In genomic region chr4:148040933-148041610, GRCm38 (mm10) we compare ENCODE assay signal across 8 mouse cellular contexts. TPM values are rescaled to one million over a fixed set of nuclear protein-coding genes. Genes with fewer than 3 reads are reported as not detected.
DNase-seq lines count a peak whose midpoint lies in the region; ATAC-seq and TF ChIP-seq lines count a peak whose summit lies in the region.

No protein-coding gene starts in this region.

- no peak for TF ChIP-seq CTCF in intestine, postnatal 0 days (IDR thresholded peaks at IDR 0.05; ENCODE audit: low read depth)
- no peak for TF ChIP-seq CTCF in liver, postnatal 0 days (IDR thresholded peaks at IDR 0.05; ENCODE audit: low read depth)

- under 1% methylated on average over 19 of the region's 19 CpGs for WGBS in intestine, postnatal 0 days
- 10% methylated on average over 19 of the region's 19 CpGs for WGBS in liver, postnatal 0 days (ENCODE audit: insufficient replicate concordance)
- WGBS in neural tube, embryonic 14.5 days: 3% methylated on average over 19 of the region's 19 CpGs

- peaks cover 15% of the 10 kb centered on the region; the same call in 1 of the 2 replicates for H3K4me1 ChIP-seq in intestine, postnatal 0 days (replicated peaks; ENCODE audit: control insufficient read depth, insufficient read depth, low read length)
- H3K4me1 ChIP-seq in liver, postnatal 0 days (ENCODE audit: insufficient read depth): peaks cover 57% of the 10 kb centered on the region
- H3K4me1 ChIP-seq in neural tube, embryonic 14.5 days (ENCODE audit: control insufficient read depth, insufficient read depth, low read length): peaks cover 28% of the 10 kb centered on the region

- H3K27ac ChIP-seq in intestine, postnatal 0 days (ENCODE audit: low read depth, low read length): peak overlapping the region; percentile 62
- H3K27ac ChIP-seq in liver, postnatal 0 days (ENCODE audit: low read depth): peak overlapping the region; percentile 90
- H3K27ac ChIP-seq in neural tube, embryonic 14.5 days (ENCODE audit: low read depth, low read length): peak overlapping the region; percentile 55

- no peaks in the 10 kb centered on the region for H3K27me3 ChIP-seq in intestine, postnatal 0 days (replicated peaks; ENCODE audit: control insufficient read depth, insufficient read depth, low read length)
- H3K27me3 ChIP-seq in liver, postnatal 0 days (ENCODE audit: insufficient read depth, low read length): no peaks in the 10 kb centered on the region
- no peaks in the 10 kb centered on the region for H3K27me3 ChIP-seq in neural tube, embryonic 14.5 days (ENCODE audit: control insufficient read depth, insufficient read depth, low read length)

- ATAC-seq in granulocyte monocyte progenitor cell, adult 5-6 weeks (replicated peaks; ENCODE audit: poor library complexity, severe bottlenecking): peak; percentile 28
- peak; percentile 39 for ATAC-seq in intestine, postnatal 0 days
- no peak for ATAC-seq in liver, postnatal 0 days
- peak; percentile 11 for ATAC-seq in neural tube, embryonic 14.5 days (ENCODE audit: low read depth)

- H3K36me3 ChIP-seq in intestine, postnatal 0 days (ENCODE audit: control insufficient read depth, insufficient read depth): peaks cover 19% of the 10 kb centered on the region
- H3K36me3 ChIP-seq in liver, postnatal 0 days (replicated peaks; ENCODE audit: insufficient read depth, low read length): peaks cover 15% of the 10 kb centered on the region
- no peaks in the 10 kb centered on the region; the same call in 1 of the 2 replicates for H3K36me3 ChIP-seq in neural tube, embryonic 14.5 days (ENCODE audit: control insufficient read depth, insufficient read depth, low read length)

- peak overlapping the region; percentile 92 for H3K4me2 ChIP-seq in intestine, postnatal 0 days (replicated peaks; ENCODE audit: low read depth)
- peak overlapping the region; percentile 95 for H3K4me2 ChIP-seq in liver, postnatal 0 days (ENCODE audit: low read depth, low read length)
- peak overlapping the region; percentile 68 for H3K4me2 ChIP-seq in neural tube, embryonic 14.5 days (ENCODE audit: low read depth, low read length)

- no peak for TF ChIP-seq EP300 in liver, postnatal 0 days (IDR thresholded peaks at IDR 0.05; ENCODE audit: low read depth)

- H3K4me3 ChIP-seq in intestine, postnatal 0 days (ENCODE audit: low read depth, low read length): peak overlapping the region; percentile 46
- H3K4me3 ChIP-seq in liver, postnatal 0 days (ENCODE audit: low read depth, low read length): peak overlapping the region; percentile 73
- H3K4me3 ChIP-seq in neural tube, embryonic 14.5 days (ENCODE audit: low read depth, low read length): peak overlapping the region; percentile 39

- peak; percentile 91 for DNase-seq in 3T3-L1 (ENCODE audit: low read depth, low spot score)
- peak; percentile 95 for DNase-seq in ZHBTc4 (ENCODE audit: low read depth, low spot score)
- DNase-seq in embryo, embryonic 10.5 days (ENCODE audit: low spot score): peak; percentile 91
- DNase-seq in liver, postnatal 0 days: peak; percentile 73
- DNase-seq in urinary bladder, postnatal 25 days (ENCODE audit: low spot score): peak; percentile 50

- H3K9ac ChIP-seq in intestine, postnatal 0 days (ENCODE audit: low read depth, low read length): peak overlapping the region; percentile 40; the same call in 1 of the 2 replicates
- H3K9ac ChIP-seq in liver, postnatal 0 days (replicated peaks): peak overlapping the region; percentile 81
- peak overlapping the region; percentile 51 for H3K9ac ChIP-seq in neural tube, embryonic 14.5 days (replicated peaks; ENCODE audit: low read depth, low read length)

- no peaks in the 10 kb centered on the region for H3K9me3 ChIP-seq in intestine, postnatal 0 days (ENCODE audit: control insufficient read depth)
- no peaks in the 10 kb centered on the region for H3K9me3 ChIP-seq in liver, postnatal 0 days (ENCODE audit: low read length)
- no peaks in the 10 kb centered on the region for H3K9me3 ChIP-seq in neural tube, embryonic 14.5 days (ENCODE audit: control insufficient read depth, low read length)

RNA-seq across cellular contexts. Expression of gene Mthfr, which starts 2.2 kb away (rescaled TPM):
- 5.4 and 7.6 TPM in 2 replicates for total RNA-seq in granulocyte monocyte progenitor cell, adult 5-6 weeks (2014; fragmentation: Nextera tagmentation)
- total RNA-seq in granulocyte monocyte progenitor cell, adult 5-6 weeks (2017): 2.7 and 9.0 TPM in 2 replicates
- 11.7 and 12.6 TPM in 2 replicates for polyA plus RNA-seq in intestine, postnatal 0 days (2015; fragmentation: Nextera tagmentation; extraction: Ambion mirVana)
- 3.7 and 4.5 TPM in 2 replicates for polyA plus RNA-seq in liver, postnatal 0 days (2015; fragmentation: Nextera tagmentation; extraction: Ambion mirVana)
- 16.5 and 20.3 TPM in 2 replicates for polyA plus RNA-seq in neural tube, embryonic 14.5 days (2014; fragmentation: Nextera tagmentation; extraction: Ambion mirVana)

RNA-seq across cellular contexts. Expression of gene Clcn6, which starts 2.5 kb away (rescaled TPM):
- 7.4 and 9.1 TPM in 2 replicates for total RNA-seq in granulocyte monocyte progenitor cell, adult 5-6 weeks (2014; fragmentation: Nextera tagmentation)
- 1.3 and 4.3 TPM in 2 replicates for total RNA-seq in granulocyte monocyte progenitor cell, adult 5-6 weeks (2017)
- 2.5 and 3.1 TPM in 2 replicates for polyA plus RNA-seq in intestine, postnatal 0 days (2015; fragmentation: Nextera tagmentation; extraction: Ambion mirVana)
- 0.52 and 0.79 TPM in 2 replicates for polyA plus RNA-seq in liver, postnatal 0 days (2015; fragmentation: Nextera tagmentation; extraction: Ambion mirVana)
- 25.8 and 30.6 TPM in 2 replicates for polyA plus RNA-seq in neural tube, embryonic 14.5 days (2014; fragmentation: Nextera tagmentation; extraction: Ambion mirVana)

RNA-seq across cellular contexts. Expression of gene Nppa, which starts 40.5 kb away (rescaled TPM):
- not detected in 2 replicates for total RNA-seq in granulocyte monocyte progenitor cell, adult 5-6 weeks (2014; fragmentation: Nextera tagmentation)
- total RNA-seq in granulocyte monocyte progenitor cell, adult 5-6 weeks (2017): not detected in 2 replicates
- polyA plus RNA-seq in intestine, postnatal 0 days (2015; fragmentation: Nextera tagmentation; extraction: Ambion mirVana): 1.4 TPM in 2 replicates
- polyA plus RNA-seq in liver, postnatal 0 days (2015; fragmentation: Nextera tagmentation; extraction: Ambion mirVana): 0.13 TPM in 1 of 2 replicates, not detected in the other
- 2.4 and 2.6 TPM in 2 replicates for polyA plus RNA-seq in neural tube, embryonic 14.5 days (2014; fragmentation: Nextera tagmentation; extraction: Ambion mirVana)

RNA-seq across cellular contexts. Expression of gene Agtrap, which starts 46.8 kb away (rescaled TPM):
- total RNA-seq in granulocyte monocyte progenitor cell, adult 5-6 weeks (2014; fragmentation: Nextera tagmentation): 28.5 and 30.0 TPM in 2 replicates
- total RNA-seq in granulocyte monocyte progenitor cell, adult 5-6 weeks (2017): 28.2 and 30.8 TPM in 2 replicates
- 27.7 and 31.3 TPM in 2 replicates for polyA plus RNA-seq in intestine, postnatal 0 days (2015; fragmentation: Nextera tagmentation; extraction: Ambion mirVana)
- 10.4 and 10.8 TPM in 2 replicates for polyA plus RNA-seq in liver, postnatal 0 days (2015; fragmentation: Nextera tagmentation; extraction: Ambion mirVana)
- polyA plus RNA-seq in neural tube, embryonic 14.5 days (2014; fragmentation: Nextera tagmentation; extraction: Ambion mirVana): 2.6 and 5.5 TPM in 2 replicates

RNA-seq across cellular contexts. Expression of gene Nppb, which starts 55.5 kb away (rescaled TPM):
- total RNA-seq in granulocyte monocyte progenitor cell, adult 5-6 weeks (2014; fragmentation: Nextera tagmentation): not detected in 2 replicates
- total RNA-seq in granulocyte monocyte progenitor cell, adult 5-6 weeks (2017): not detected in 2 replicates
- not detected in 2 replicates for polyA plus RNA-seq in intestine, postnatal 0 days (2015; fragmentation: Nextera tagmentation; extraction: Ambion mirVana)
- not detected in 2 replicates for polyA plus RNA-seq in liver, postnatal 0 days (2015; fragmentation: Nextera tagmentation; extraction: Ambion mirVana)
- 0.36 and 0.55 TPM in 2 replicates for polyA plus RNA-seq in neural tube, embryonic 14.5 days (2014; fragmentation: Nextera tagmentation; extraction: Ambion mirVana)
